Mouse (Mus musculus) ES-E14 (cell line): Measurements from ENCODE around the gene Grifin. TPM values are rescaled to one million over a fixed set of nuclear protein-coding genes. Genes with fewer than 3 reads are reported as not detected.
A peak's percentile ranks its signal among the peaks of the same experiment; 100 is the strongest.

Experiments used
- DNase-seq: peaks from one replicate; pipeline ENCODE4 v3.0.0-alpha.2; 2013; ENCODE audit warnings: low read depth, low spot score
- H3K27ac ChIP-seq: 2 replicates; pipeline ENCODE4 v1.5.1; 2012; ENCODE audit warnings: low read depth, mild to moderate bottlenecking, low read length, moderate library complexity, mixed read lengths; ENCODE audit not compliant: poor library complexity, insufficient read depth, severe bottlenecking
- H3K36me3 ChIP-seq: 2 replicates; pipeline ENCODE4 v1.6.1; 2012; ENCODE audit warnings: mild to moderate bottlenecking, low read length, moderate library complexity, mixed read lengths; ENCODE audit not compliant: control insufficient read depth, poor library complexity, insufficient read depth, severe bottlenecking
- H3K4me1 ChIP-seq, 2 experiments: fragments of 150-350 bp in 1 of 2; sonication (generic) in 1 of 2; 2 replicates each; pipeline ENCODE4 v1.6.1; 2012; ENCODE audit warnings: low read length in 2 of 2, mild to moderate bottlenecking in 1 of 2, mixed read lengths in 1 of 2; ENCODE audit not compliant: control insufficient read depth in 2 of 2, insufficient read depth in 2 of 2, poor library complexity in 1 of 2
- H3K4me3 ChIP-seq, 2 experiments: fragments of 150-350 bp in 1 of 2; sonication (generic) in 1 of 2; 2 replicates each; pipeline ENCODE4 v1.5.1; 2012; ENCODE audit warnings: low read length in 2 of 2, low read depth in 1 of 2, mild to moderate bottlenecking in 1 of 2, mixed read lengths in 1 of 2; ENCODE audit not compliant: insufficient read depth in 1 of 2, poor library complexity in 1 of 2, severe bottlenecking in 1 of 2
- H3K9ac ChIP-seq: 2 replicates; pipeline ENCODE4 v1.6.1; 2012; ENCODE audit warnings: low read depth, mild to moderate bottlenecking, low read length, mixed read lengths; ENCODE audit not compliant: poor library complexity, insufficient read depth, severe bottlenecking
- H3K9me3 ChIP-seq: fragments of 150-350 bp; sonication (generic); 2 replicates; pipeline ENCODE4 v1.6.1; 2012; ENCODE audit warnings: low read depth, mild to moderate bottlenecking, low read length; ENCODE audit not compliant: control insufficient read depth, insufficient read depth
- CHD2 ChIP-seq: IDR thresholded peaks from 2 replicates; pipeline ENCODE4 v1.6.1; 2014; ENCODE audit warnings: mild to moderate bottlenecking, low read depth, low read length, inconsistent platforms
- HCFC1 ChIP-seq: IDR thresholded peaks from 2 replicates; pipeline ENCODE4 v1.6.1; 2012; ENCODE audit warnings: low read length, inconsistent platforms, borderline replicate concordance; ENCODE audit not compliant: insufficient read depth
- MAFK ChIP-seq: IDR thresholded peaks from 2 replicates; pipeline ENCODE4 v1.6.1; 2014; ENCODE audit warnings: mild to moderate bottlenecking, low read depth, low read length, inconsistent platforms; ENCODE audit not compliant: insufficient read depth
- ZC3H11A ChIP-seq: IDR thresholded peaks from 2 replicates; pipeline ENCODE4 v1.6.1; 2012; ENCODE audit warnings: low read depth, mild to moderate bottlenecking, inconsistent platforms, low read length, borderline replicate concordance
- ZNF384 ChIP-seq: IDR thresholded peaks from 2 replicates; pipeline ENCODE4 v1.6.1; 2012; ENCODE audit warnings: low read depth, low read length, inconsistent platforms
- in situ Hi-C, 2 experiments: fragments of 600-800 bp; cut with MboI; formaldehyde crosslinking; loops; one replicate each; pipeline ENCODE4 v1.15.1; 2025; ENCODE audit warnings: low sequenced_read_pairs in 2 of 2, inconsistent platforms in 1 of 2; ENCODE audit not compliant: unreplicated experiment in 2 of 2
- total RNA-seq: library from RNA; depleted of rRNA; stranded (reverse); fragments of 300-350 nt; gene quantifications from 2 replicates; pipeline ENCODE4 v1.2.3, GENCODE M21; 2012

The Grifin gene
- total RNA-seq, 1 experiment, result 0.89 TPM

DNA sequence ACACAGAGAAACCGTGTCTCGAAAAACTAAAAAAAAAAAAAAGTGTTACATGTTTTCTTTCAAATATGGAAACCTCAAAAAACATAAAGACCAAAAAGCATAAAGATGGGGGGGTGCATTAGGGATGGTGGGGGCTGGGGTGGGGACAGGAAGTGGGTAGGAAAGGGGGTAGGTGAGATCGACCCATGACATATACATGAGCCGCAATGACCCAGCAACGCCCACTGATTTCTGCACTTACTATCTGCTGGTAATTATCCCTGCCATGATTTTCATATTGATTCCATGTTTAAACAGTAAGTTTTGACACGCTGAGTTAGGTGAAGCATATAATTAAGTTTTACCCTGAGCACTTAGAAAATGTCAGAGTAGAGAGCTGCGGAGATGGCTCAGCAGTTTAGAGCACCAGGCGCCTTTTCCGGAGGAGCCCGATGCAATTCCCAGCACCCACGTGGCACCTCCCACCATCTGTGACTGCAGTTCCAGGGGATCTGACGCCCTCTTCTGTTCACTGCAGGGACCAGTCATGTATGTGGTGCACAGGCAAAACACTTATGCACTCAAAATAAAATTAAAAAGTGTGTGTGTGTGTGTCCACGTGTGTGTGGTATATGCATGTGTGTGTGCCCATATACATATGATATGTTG is 5.5 kb upstream of the Grifin start:
- H3K27ac ChIP-seq, result no peak overlapping the region
- no peaks in the 10 kb centered on the region for H3K9me3 ChIP-seq
- DNase-seq, result no peak
- no peak for TF ChIP-seq HCFC1
- TF ChIP-seq CHD2, result no peak
- no peak for TF ChIP-seq ZC3H11A
- no peak for TF ChIP-seq ZNF384
- no peak for TF ChIP-seq MAFK
- H3K4me3 ChIP-seq, result no peak overlapping the region
- H3K9ac ChIP-seq, result no peak overlapping the region
- in situ Hi-C loops, result no loop called here
- H3K4me1 ChIP-seq, result peaks cover 9 to 30% of the 10 kb centered on the region in 2 experiments
- no peaks in the 10 kb centered on the region for H3K36me3 ChIP-seq

DNA sequence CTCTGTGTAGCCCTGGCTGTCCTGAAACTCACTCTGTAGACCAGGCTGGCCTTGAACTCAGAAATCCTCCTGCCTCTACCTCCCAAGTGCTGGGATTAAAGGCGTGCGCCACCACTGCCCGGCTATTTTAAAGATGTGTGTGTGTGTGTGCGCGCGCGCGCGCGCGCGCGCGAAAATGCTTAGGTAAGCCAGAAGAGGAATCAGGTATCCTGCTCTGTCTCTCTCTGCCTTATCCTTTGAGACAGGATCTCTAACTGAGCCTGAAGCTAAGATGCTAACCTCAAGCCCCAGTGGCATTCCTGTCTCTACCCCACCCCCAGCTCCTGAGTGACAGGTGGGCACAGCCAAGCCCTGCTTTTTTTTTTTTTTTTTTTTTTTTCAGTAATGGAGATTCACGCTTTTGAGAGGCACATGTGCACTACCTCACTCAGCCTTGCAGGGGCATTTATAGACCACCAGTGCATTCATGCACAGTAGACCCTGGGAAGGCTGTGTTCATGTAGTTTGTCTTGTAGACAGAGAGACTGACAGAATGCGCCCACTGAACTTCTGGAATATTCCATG is 4.2 kb upstream of the Grifin start:
- TF ChIP-seq ZNF384, result peak; percentile 87
- no peak for TF ChIP-seq ZC3H11A
- no peak for TF ChIP-seq CHD2
- no peak for TF ChIP-seq HCFC1
- TF ChIP-seq MAFK, result peak; percentile 58; the same call in 1 of the 2 replicates
- no peak overlapping the region for H3K9ac ChIP-seq
- in situ Hi-C loops, result no loop called here
- H3K4me1 ChIP-seq, result peaks cover 9 to 28% of the 10 kb centered on the region in 2 experiments
- no peak overlapping the region for H3K27ac ChIP-seq
- DNase-seq, result no peak
- no peak overlapping the region for H3K4me3 ChIP-seq
- H3K36me3 ChIP-seq, result no peaks in the 10 kb centered on the region
- H3K9me3 ChIP-seq, result no peaks in the 10 kb centered on the region

DNA sequence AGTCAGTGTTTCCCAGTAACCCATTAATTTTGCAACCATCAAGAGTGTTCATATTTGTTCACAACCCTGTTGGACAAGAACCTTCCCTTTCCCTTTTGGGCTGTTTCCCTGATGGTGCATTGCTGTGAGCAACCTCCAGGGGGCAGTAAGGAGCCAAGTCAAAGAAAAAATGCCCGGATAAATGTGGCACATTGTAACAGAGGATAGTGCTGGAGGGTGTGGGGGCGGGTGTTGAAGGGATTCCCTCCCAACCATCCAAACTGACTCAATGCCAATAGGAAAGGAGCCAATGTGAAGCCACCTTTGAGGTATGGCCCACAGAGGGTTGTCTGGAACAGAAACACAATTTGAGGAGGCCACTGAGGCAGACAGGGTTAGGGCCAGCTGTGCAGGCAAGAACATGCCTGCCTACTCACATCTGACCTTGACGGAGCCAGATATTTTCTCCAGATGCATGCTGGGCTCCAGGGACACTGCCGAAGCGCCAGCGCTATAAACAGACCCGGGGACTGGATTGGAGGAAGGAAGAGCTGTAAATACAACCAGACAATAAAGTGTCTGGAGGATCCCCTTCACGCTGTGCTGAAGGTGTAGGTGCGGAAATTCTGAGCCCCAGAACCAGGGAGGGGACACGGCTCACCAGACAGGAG is 3.6 kb upstream of the Grifin start:
- Histone ChIP-seq H3K9me3 (no peaks in the 10 kb centered on the region), H3K4me3 (peak overlapping the region in 1 of 2 experiments; percentile 4; a peak in 1 of 4 replicates), H3K36me3 (no peaks in the 10 kb centered on the region), H3K4me1 (peaks cover 9 to 28% of the 10 kb centered on the region in 2 experiments), H3K9ac (peak overlapping the region; percentile 44; the same call in 1 of the 2 replicates), H3K27ac (peak overlapping the region; percentile 7; the same call in 1 of the 2 replicates)
- TF ChIP-seq ZC3H11A (0 out of 2 replicates have a peak, but pooled peaks have one; percentile 27), MAFK (no peak), ZNF384 (peak; percentile 40; the same call in 1 of the 2 replicates)
- peak; percentile 81 for DNase-seq
- in situ Hi-C loops, result no loop called here

DNA sequence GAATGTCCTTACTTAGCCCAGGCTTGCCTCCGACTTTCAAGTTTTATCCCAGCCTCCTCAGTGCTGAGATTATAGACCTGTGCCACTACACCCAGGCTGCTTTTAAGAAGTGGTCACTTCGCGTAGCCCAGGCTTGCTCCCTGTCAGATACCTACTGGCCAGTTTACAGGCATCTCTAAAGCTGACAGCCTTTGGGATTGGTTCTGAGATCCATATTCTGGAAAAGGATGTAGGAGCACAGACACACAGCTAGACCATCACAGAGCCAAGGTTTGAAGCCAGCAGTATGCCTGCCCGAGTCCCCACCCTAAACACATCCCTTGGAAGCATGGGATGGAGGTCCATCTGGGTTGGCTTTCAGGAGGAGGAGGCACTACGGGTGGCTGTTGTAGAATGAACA is 2.9 kb upstream of the Grifin start:
- H3K36me3 ChIP-seq, result no peaks in the 10 kb centered on the region
- no peak for TF ChIP-seq CHD2
- TF ChIP-seq MAFK, result no peak
- TF ChIP-seq HCFC1, result no peak
- no peak for TF ChIP-seq ZNF384
- TF ChIP-seq ZC3H11A, result no peak
- no peak for DNase-seq
- H3K9ac ChIP-seq, result no peak overlapping the region
- in situ Hi-C loops, result no loop called here
- H3K27ac ChIP-seq, result no peak overlapping the region
- H3K4me3 ChIP-seq, result no peak overlapping the region
- peaks cover 9 to 28% of the 10 kb centered on the region in 2 experiments for H3K4me1 ChIP-seq
- no peaks in the 10 kb centered on the region for H3K9me3 ChIP-seq
